Mouse (Mus musculus): Measurements from ENCODE around the gene Mrps11. TPM values are rescaled to one million over a fixed set of nuclear protein-coding genes. Genes with fewer than 3 reads are reported as not detected.

The Mrps11 gene
- polyA plus RNA-seq, 1 experiment from 2014 or later, result 105 TPM

- in situ Hi-C loops (cut with MboI; ENCODE audit: low pct_unique_long_range_greater_than_20kb), result no loop called here
- POLR2A ChIA-PET, result no interaction called here
These were observed 43.9 kb downstream of the Mrps11 start for GRCm38 (mm10) chr7:78826682-78827385.

GRCm38 (mm10) chr7:78827749-78828362 is 44.9 kb downstream of the Mrps11 start:
- H3K27me3 ChIP-seq, result no peaks in the 10 kb centered on the region
- no peak for DNase-seq (ENCODE audit: low read depth, low spot score)
- POLR2A ChIA-PET, result interaction anchor here (0.6 to 1.1 kb wide), 4 partner anchors 9 to 41 kb away, joined by 3 to 4 read pairs (median 3); no protein-coding TSS in a partner anchor
- CTCF ChIA-PET, result no interaction called here
- no peak for TF ChIP-seq CTCF (IDR thresholded peaks at IDR 0.05)
- ATAC-seq, result no peak
- in situ Hi-C loops (cut with MboI; ENCODE audit: low pct_unique_long_range_greater_than_20kb), result no loop called here

More at GRCm38 (mm10) chr7:78826682-78827385, 43.9 kb downstream of the Mrps11 start:
- ATAC-seq (no peak), DNase-seq (ENCODE audit: low read depth, low spot score) (no peak)
- CTCF ChIA-PET, result no interaction called here
- no peaks in the 10 kb centered on the region for H3K27me3 ChIP-seq
- TF ChIP-seq CTCF (IDR thresholded peaks at IDR 0.05), result no peak

- in situ Hi-C loops (cut with MboI; ENCODE audit: low pct_unique_long_range_greater_than_20kb), result no loop called here
- no peak for TF ChIP-seq CTCF (IDR thresholded peaks at IDR 0.05)
- H3K27me3 ChIP-seq, result no peaks in the 10 kb centered on the region
- ChIA-PET POLR2A (no interaction called here), CTCF (interaction anchor here (1.2 kb wide), 1 partner anchor 12 kb away, joined by 3 read pairs; the partner anchor contains the start of gene Det1)
- ATAC-seq, result no peak
- no peak for DNase-seq (ENCODE audit: low read depth, low spot score)
These were observed 52.7 kb downstream of the Mrps11 start for GRCm38 (mm10) chr7:78835656-78836055.

- TF ChIP-seq CTCF (IDR thresholded peaks at IDR 0.05), result no peak
- CTCF ChIA-PET, result interaction anchor here (1.2 to 1.3 kb wide), 2 partner anchors 10 to 50 kb away, joined by 3 to 6 read pairs; partner anchors contain the start of gene Det1
- in situ Hi-C loops (cut with MboI; ENCODE audit: low pct_unique_long_range_greater_than_20kb), result no loop called here
- H3K27me3 ChIP-seq, result no peaks in the 10 kb centered on the region
- ATAC-seq (no peak), DNase-seq (ENCODE audit: low read depth, low spot score) (no peak)
- POLR2A ChIA-PET, result no interaction called here
These were observed 54.3 kb downstream of the Mrps11 start for GRCm38 (mm10) chr7:78837250-78837649.

GRCm38 (mm10) chr7:78841601-78842000 is 58.7 kb downstream of the Mrps11 start:
- no peak for TF ChIP-seq CTCF (IDR thresholded peaks at IDR 0.05)

More at GRCm38 (mm10) chr7:78841601-78842000, 58.7 kb downstream of the Mrps11 start:
- no peaks in the 10 kb centered on the region for H3K27me3 ChIP-seq
- ChIA-PET CTCF (interaction anchor here (1.9 to 2.3 kb wide), 2 partner anchors 29 to 49 kb away, joined by 4 to 5 read pairs; no protein-coding TSS in a partner anchor), POLR2A (no interaction called here)
- in situ Hi-C loops (cut with MboI; ENCODE audit: low pct_unique_long_range_greater_than_20kb), result no loop called here
- no peak for ATAC-seq
- no peak for DNase-seq (ENCODE audit: low read depth, low spot score)

Other genes with a start within 250 kb of the Mrps11 start
- gene Ntrk3, start 45.1 kb upstream of the Mrps11 start, polyA plus RNA-seq (2021), result 13.7 TPM
- gene Mrpl46, start 412 bp downstream of the Mrps11 start, polyA plus RNA-seq (2021), result 66.1 TPM
- gene Det1, start 64.1 kb downstream of the Mrps11 start, polyA plus RNA-seq (2021), result 10.9 TPM
- 39.3 TPM for gene Aen, start 112.7 kb downstream of the Mrps11 start, polyA plus RNA-seq (2021)
- 29.8 TPM for gene Isg20, start 130.3 kb downstream of the Mrps11 start, polyA plus RNA-seq (2021)

All from Patski (cell line).